Mouse (Mus musculus): ENCODE results near the gene Myo10.
A peak's percentile ranks its signal among the peaks of the same experiment; 100 is the strongest.

The Myo10 gene

GRCm38 (mm10) chr15:25611178-25611577, 11.1 kb upstream of the Myo10 start:
- DNase-seq (ENCODE audit: low read depth, low spot score), result no peak

GRCm38 (mm10) chr15:25620560-25620959, 1.8 kb upstream of the Myo10 start:
- DNase-seq (ENCODE audit: low read depth, low spot score), result no peak

- DNase-seq (ENCODE audit: low read depth, low spot score), result no peak
Measured at GRCm38 (mm10) chr15:25621351-25622199, 750 bp upstream of the Myo10 start.

- peak; percentile 63 for DNase-seq (ENCODE audit: low read depth, low spot score)
Measured at GRCm38 (mm10) chr15:25622867-25623471, 644 bp downstream of the Myo10 start.

- DNase-seq (ENCODE audit: low read depth, low spot score), result peak; percentile 61
Measured at GRCm38 (mm10) chr15:25623556-25624180, 1.3 kb downstream of the Myo10 start.

GRCm38 (mm10) chr15:25624263-25624662, 1.9 kb downstream of the Myo10 start:
- DNase-seq (ENCODE audit: low read depth, low spot score), result peak; percentile 83

- peak; percentile 28 for DNase-seq (ENCODE audit: low read depth, low spot score)
Measured at GRCm38 (mm10) chr15:25625471-25625870, 3.1 kb downstream of the Myo10 start.

GRCm38 (mm10) chr15:25627012-25627411, 4.7 kb downstream of the Myo10 start:
- DNase-seq (ENCODE audit: low read depth, low spot score), result no peak

- DNase-seq (ENCODE audit: low read depth, low spot score), result no peak
Measured at GRCm38 (mm10) chr15:25628251-25628650, 5.9 kb downstream of the Myo10 start.

- DNase-seq (ENCODE audit: low read depth, low spot score), result no peak
Measured at GRCm38 (mm10) chr15:25630716-25631115, 8.4 kb downstream of the Myo10 start.

- no peak for DNase-seq (ENCODE audit: low read depth, low spot score)
Measured at GRCm38 (mm10) chr15:25631332-25631731, 9.0 kb downstream of the Myo10 start.

GRCm38 (mm10) chr15:25632902-25633301, 10.6 kb downstream of the Myo10 start:
- no peak for DNase-seq (ENCODE audit: low read depth, low spot score)

- no peak for DNase-seq (ENCODE audit: low read depth, low spot score)
Measured at GRCm38 (mm10) chr15:25633674-25634340, 11.5 kb downstream of the Myo10 start.

GRCm38 (mm10) chr15:25637727-25638126, 15.4 kb downstream of the Myo10 start:
- DNase-seq (ENCODE audit: low read depth, low spot score), result peak; percentile 94

GRCm38 (mm10) chr15:25639217-25639616, 16.9 kb downstream of the Myo10 start:
- DNase-seq (ENCODE audit: low read depth, low spot score), result peak; percentile 57

- no peak for DNase-seq (ENCODE audit: low read depth, low spot score)
Measured at GRCm38 (mm10) chr15:25640840-25641752, 18.8 kb downstream of the Myo10 start.

GRCm38 (mm10) chr15:25642214-25643058, 20.1 kb downstream of the Myo10 start:
- DNase-seq (ENCODE audit: low read depth, low spot score), result peak; percentile 61

GRCm38 (mm10) chr15:25645862-25646261, 23.5 kb downstream of the Myo10 start:
- DNase-seq (ENCODE audit: low read depth, low spot score), result peak; percentile 37

GRCm38 (mm10) chr15:25648287-25648686, 26.0 kb downstream of the Myo10 start:
- no peak for DNase-seq (ENCODE audit: low read depth, low spot score)

GRCm38 (mm10) chr15:25650371-25650770, 28.0 kb downstream of the Myo10 start:
- peak; percentile 44 for DNase-seq (ENCODE audit: low read depth, low spot score)
